Mouse (Mus musculus) R1 (cell line): ENCODE measurements at regions not wholly inside any gene's neighbourhood (a gene's known extent, or its start where the extent isn't known, plus 50 kb on each side); places are given as distances from the start of the nearest gene placed in this dataset.
"Not testable (repeated sequence)": the region's sequence is repeated elsewhere in the genome, so short reads cannot be mapped to it uniquely, and the experiment has no call there.

Experiments
- DNase-seq: peaks from one replicate; pipeline ENCODE4 v3.0.0-alpha.2; 2018; ENCODE audit warnings: low read depth, low spot score

- DNase-seq: no peak
These were observed 90.1 kb upstream of the Hdac2 start for GRCm38 (mm10) chr10:36884198-36884597.

GRCm38 (mm10) chr10:36897900-36898600, 76.3 kb upstream of the Hdac2 start:
- DNase-seq: no peak

GRCm38 (mm10) chr10:36908861-36909260, 65.5 kb upstream of the Hdac2 start:
- no peak for DNase-seq

GRCm38 (mm10) chr10:36918037-36918436, 56.3 kb upstream of the Hdac2 start:
- not testable (repeated sequence) for DNase-seq

- peak; percentile 83 for DNase-seq
These were observed 50.6 kb upstream of the Hdac2 start for GRCm38 (mm10) chr10:36923756-36924155.

GRCm38 (mm10) chr10:36924161-36924560, 50.2 kb upstream of the Hdac2 start:
- DNase-seq: peak; percentile 39
